Mouse (Mus musculus) intestine, embryonic 16.5 days (tissue): ENCODE results near the gene 5330417C22Rik. TPM values are rescaled to one million over a fixed set of nuclear protein-coding genes. Genes with fewer than 3 reads are reported as not detected.

Experiments
- ATAC-seq: fragments of 200-750 bp; cut with Nextera tagmentation; 2 replicates; pipeline ENCODE4 v1.8.0; 2017; ENCODE audit warnings: moderate TSS enrichment, moderate library complexity
- H3K27ac ChIP-seq: fragments of 300-500 bp; sonication (generic); 2 replicates; pipeline ENCODE4 v1.5.1; 2014; ENCODE audit warnings: mild to moderate bottlenecking, low read length
- H3K27me3 ChIP-seq: fragments of 300-500 bp; sonication (generic); replicated peaks from 2 replicates; pipeline ENCODE4 v1.6.1; 2014; ENCODE audit warnings: low read length, control low read depth, mixed read lengths; ENCODE audit not compliant: control insufficient read depth, insufficient read depth
- H3K36me3 ChIP-seq: fragments of 300-500 bp; sonication (generic); 2 replicates; pipeline ENCODE4 v1.6.1; 2014; ENCODE audit warnings: low read length, control low read depth; ENCODE audit not compliant: control insufficient read depth, insufficient read depth
- H3K4me1 ChIP-seq: fragments of 300-500 bp; sonication (generic); 2 replicates; pipeline ENCODE4 v1.6.1; 2014; ENCODE audit warnings: low read length, control low read depth, mixed read lengths; ENCODE audit not compliant: control insufficient read depth, insufficient read depth
- H3K4me2 ChIP-seq: fragments of 300-500 bp; sonication (generic); 2 replicates; pipeline ENCODE4 v1.6.1; 2014; ENCODE audit warnings: low read depth, low read length, control low read depth
- H3K4me3 ChIP-seq: fragments of 300-500 bp; sonication (generic); 2 replicates; pipeline ENCODE4 v1.5.1; 2014; ENCODE audit warnings: mild to moderate bottlenecking, low read length
- H3K9ac ChIP-seq: fragments of 300-500 bp; sonication (generic); 2 replicates; pipeline ENCODE4 v1.6.1; 2014; ENCODE audit warnings: low read depth, low read length
- H3K9me3 ChIP-seq: fragments of 300-500 bp; sonication (generic); 2 replicates; pipeline ENCODE4 v1.6.1; 2016; ENCODE audit warnings: low read length, control low read depth; ENCODE audit not compliant: control insufficient read depth
- WGBS: fragments of 180-500 bp; shearing (Covaris S2); extraction: QIAGEN DNeasy Blood & Tissue Kit; methylation state at CpG from one replicate; pipeline ENCODE4 v1.1.7; 2014; 5-methylcytosine and 5-hydroxymethylcytosine counted together
- polyA plus RNA-seq: library from polyadenylated mRNA; unstranded; fragments of >200 nt; fragmentation: Nextera tagmentation; extraction: Ambion mirVana; gene quantifications from 2 replicates; pipeline ENCODE4 v1.2.1, GENCODE M21; 2015

Gene 5330417C22Rik
- polyA plus RNA-seq, 1 experiment from 2014 or later: 15.5 TPM

DNA sequence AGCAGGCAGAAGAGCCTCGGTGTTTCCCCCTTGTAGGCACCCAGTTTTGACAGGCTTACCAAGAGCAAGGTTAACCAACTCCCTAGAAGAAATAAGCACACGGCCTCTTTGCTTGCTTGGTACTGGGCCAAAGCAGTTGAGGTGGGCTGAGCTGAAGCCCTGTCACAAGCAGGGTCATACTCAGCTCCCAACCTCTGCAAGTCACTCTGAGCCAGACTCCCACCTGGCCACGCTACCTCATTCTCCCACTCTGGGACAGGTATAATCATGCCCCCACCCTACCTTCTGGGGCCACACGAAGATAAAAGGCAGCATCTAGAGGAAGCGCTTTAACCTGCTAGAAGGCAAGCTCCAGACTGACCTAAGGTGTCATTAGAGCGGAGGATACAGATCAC is 110.7 kb downstream of the 5330417C22Rik start:
- no peaks in the 10 kb centered on the region for H3K27me3 ChIP-seq
- H3K4me2 ChIP-seq: no peak overlapping the region
- H3K36me3 ChIP-seq: peaks cover 23% of the 10 kb centered on the region
- H3K4me1 ChIP-seq: peaks cover 7% of the 10 kb centered on the region
- H3K9ac ChIP-seq: no peak overlapping the region
- WGBS: 79% methylated on average over 6 of the region's 6 CpGs
- no peak overlapping the region for H3K27ac ChIP-seq
- no peak overlapping the region for H3K4me3 ChIP-seq
- no peaks in the 10 kb centered on the region for H3K9me3 ChIP-seq
- no peak for ATAC-seq

DNA sequence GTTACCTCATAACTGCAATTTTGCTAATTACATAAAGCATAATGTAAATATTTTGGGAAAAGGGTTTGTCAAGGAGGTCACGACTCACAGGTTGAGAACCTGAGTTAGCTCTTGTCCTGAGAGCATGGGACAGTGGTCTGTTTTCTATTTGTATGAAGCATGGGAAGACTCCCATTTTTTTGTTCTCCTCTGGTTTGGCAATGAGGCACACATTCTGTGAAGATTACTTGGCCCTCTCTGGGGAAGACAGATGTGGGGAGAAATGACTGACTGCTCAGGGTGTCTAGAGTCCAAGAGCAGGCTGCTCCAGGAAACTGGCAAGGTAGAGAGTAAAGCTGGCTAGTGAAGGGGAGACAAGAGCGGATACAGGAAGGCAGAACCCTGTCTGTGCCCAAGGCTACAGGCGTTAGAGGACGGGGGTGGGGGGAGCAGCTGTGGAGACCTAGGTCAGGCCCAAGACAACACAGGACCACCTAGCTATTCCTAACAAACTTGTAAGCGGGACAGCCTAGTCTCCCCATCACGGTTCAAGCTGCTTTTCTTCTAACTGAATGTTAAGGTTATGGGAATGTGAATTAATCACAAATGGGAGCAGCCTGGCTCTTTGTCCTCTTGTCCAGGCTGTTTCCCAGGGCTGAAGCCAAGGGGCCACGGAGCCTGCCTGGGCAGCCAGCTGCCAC is 111.3 kb downstream of the 5330417C22Rik start:
- Histone ChIP-seq H3K4me3 (no peak overlapping the region), H3K9me3 (no peaks in the 10 kb centered on the region), H3K27ac (no peak overlapping the region), H3K36me3 (peaks cover 23% of the 10 kb centered on the region), H3K27me3 (no peaks in the 10 kb centered on the region), H3K9ac (no peak overlapping the region), H3K4me2 (no peak overlapping the region), H3K4me1 (peaks cover 7% of the 10 kb centered on the region)
- no peak for ATAC-seq
- WGBS: 77% methylated on average over 7 of the region's 7 CpGs

DNA sequence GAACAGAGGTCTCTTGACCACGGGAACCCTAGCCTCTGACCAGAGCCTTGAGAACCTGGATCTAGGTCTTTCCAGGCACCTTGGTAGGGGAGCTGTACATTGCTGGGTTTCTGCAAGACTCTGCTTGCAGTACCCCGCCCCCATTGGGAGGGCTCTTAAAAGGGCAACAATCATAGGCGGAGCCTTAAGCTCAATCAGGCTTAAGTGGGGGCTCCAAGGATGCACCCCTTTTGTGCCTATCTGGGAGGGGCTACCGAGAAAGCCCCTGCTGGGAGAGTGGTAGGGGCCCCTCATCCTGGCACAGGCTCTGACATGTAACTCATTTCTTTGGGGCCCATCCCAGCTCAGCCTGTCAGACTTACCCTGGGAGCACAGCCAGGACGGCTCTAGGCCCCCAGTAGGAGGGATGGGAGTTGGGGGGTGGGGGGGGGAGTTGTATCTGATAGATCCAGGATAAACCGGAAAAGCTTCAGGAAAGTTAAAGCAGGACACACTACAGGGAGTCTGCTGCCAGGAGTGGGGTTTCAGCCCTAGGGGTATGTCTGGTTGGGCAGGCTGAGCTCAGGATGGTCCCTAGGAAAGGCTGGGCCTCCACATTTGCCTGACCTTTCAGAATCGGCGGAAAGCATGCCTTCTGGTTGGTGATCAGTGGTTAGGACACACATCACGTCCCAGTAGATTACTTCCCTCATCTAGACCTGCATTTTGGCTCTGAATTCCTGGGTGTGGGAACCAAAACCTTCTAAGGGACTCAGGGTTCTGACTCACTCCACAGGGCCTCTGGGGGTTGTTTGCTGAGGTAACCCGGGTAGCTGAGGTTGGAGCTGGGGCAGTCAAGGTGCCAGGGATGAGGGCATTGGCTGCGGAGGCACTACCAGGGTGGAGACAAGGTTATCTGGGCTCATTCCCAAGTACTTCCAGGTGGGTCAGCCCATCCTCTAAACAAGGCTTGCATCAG is 112.2 kb downstream of the 5330417C22Rik start:
- ATAC-seq: peak; percentile 69
- H3K4me1 ChIP-seq: peaks cover 7% of the 10 kb centered on the region
- H3K9me3 ChIP-seq: no peaks in the 10 kb centered on the region
- H3K4me2 ChIP-seq: peak overlapping the region; percentile 1; the same call in 1 of the 2 replicates
- no peak overlapping the region for H3K4me3 ChIP-seq
- H3K27me3 ChIP-seq: no peaks in the 10 kb centered on the region
- WGBS: 22% methylated on average over 11 of the region's 11 CpGs
- H3K36me3 ChIP-seq: peaks cover 17% of the 10 kb centered on the region; the same call in 1 of the 2 replicates
- 0 out of 2 replicates have a peak overlapping the region, but pooled peaks have one; percentile 3 for H3K9ac ChIP-seq
- no peak overlapping the region for H3K27ac ChIP-seq

DNA sequence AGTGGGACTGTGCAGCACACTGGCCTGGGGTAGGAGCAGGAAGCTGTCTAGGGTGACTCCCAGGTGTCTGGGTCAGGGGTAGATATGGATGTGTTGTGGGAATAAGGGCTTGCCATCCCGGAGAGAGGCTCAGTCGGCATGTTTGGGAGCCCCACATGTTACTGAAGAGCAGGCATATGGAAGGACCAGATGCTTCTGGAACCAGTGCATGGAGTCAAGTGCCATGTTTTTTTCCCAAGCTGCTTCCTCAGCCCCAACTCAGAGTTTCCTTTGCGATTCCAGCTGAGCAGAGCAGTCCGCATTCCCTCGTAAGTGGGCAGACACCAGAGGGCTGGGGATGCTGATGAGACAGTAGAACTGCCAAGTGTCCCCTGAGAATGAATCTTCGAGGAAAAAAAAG is 113.3 kb downstream of the 5330417C22Rik start:
- no peaks in the 10 kb centered on the region for H3K9me3 ChIP-seq
- H3K4me3 ChIP-seq: no peak overlapping the region
- no peak overlapping the region for H3K4me2 ChIP-seq
- H3K27me3 ChIP-seq: no peaks in the 10 kb centered on the region
- H3K9ac ChIP-seq: no peak overlapping the region
- 42% methylated on average over 6 of the region's 6 CpGs for WGBS
- peaks cover 7% of the 10 kb centered on the region for H3K4me1 ChIP-seq
- 0 out of 2 replicates have a peak, but pooled peaks cover 11% of the 10 kb centered on the region for H3K36me3 ChIP-seq
- no peak overlapping the region for H3K27ac ChIP-seq
- ATAC-seq: no peak

DNA sequence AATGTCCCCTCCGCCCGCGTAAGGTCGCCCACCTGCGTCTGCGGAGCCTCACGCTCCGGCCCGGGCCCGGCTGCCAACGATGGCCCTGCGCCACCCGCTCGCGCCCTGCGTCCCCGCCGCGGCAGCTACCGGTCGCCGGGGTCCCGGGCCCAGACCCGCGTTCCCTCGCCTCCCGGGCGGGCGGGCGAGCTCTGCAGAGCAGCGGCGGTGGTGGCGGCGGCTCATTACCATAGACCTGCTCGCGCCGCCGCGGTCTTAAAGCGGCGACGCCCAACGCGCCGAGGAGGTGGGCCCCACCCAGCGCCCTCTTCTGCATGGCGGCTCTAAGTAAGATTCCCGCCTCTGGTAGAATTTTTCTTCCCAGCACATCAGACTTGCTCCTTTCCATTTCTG is 120.5 kb downstream of the 5330417C22Rik start:
- ATAC-seq: peak; percentile 87
- Histone ChIP-seq H3K4me2 (peak overlapping the region; percentile 100), H3K9ac (peak overlapping the region; percentile 74), H3K27ac (no peak overlapping the region), H3K4me3 (peak overlapping the region; percentile 79), H3K9me3 (peaks cover 12% of the 10 kb centered on the region), H3K27me3 (no peaks in the 10 kb centered on the region), H3K4me1 (peaks cover 4% of the 10 kb centered on the region; the same call in 1 of the 2 replicates), H3K36me3 (peaks cover 7% of the 10 kb centered on the region)
- under 1% methylated on average over 48 of the region's 48 CpGs for WGBS

DNA sequence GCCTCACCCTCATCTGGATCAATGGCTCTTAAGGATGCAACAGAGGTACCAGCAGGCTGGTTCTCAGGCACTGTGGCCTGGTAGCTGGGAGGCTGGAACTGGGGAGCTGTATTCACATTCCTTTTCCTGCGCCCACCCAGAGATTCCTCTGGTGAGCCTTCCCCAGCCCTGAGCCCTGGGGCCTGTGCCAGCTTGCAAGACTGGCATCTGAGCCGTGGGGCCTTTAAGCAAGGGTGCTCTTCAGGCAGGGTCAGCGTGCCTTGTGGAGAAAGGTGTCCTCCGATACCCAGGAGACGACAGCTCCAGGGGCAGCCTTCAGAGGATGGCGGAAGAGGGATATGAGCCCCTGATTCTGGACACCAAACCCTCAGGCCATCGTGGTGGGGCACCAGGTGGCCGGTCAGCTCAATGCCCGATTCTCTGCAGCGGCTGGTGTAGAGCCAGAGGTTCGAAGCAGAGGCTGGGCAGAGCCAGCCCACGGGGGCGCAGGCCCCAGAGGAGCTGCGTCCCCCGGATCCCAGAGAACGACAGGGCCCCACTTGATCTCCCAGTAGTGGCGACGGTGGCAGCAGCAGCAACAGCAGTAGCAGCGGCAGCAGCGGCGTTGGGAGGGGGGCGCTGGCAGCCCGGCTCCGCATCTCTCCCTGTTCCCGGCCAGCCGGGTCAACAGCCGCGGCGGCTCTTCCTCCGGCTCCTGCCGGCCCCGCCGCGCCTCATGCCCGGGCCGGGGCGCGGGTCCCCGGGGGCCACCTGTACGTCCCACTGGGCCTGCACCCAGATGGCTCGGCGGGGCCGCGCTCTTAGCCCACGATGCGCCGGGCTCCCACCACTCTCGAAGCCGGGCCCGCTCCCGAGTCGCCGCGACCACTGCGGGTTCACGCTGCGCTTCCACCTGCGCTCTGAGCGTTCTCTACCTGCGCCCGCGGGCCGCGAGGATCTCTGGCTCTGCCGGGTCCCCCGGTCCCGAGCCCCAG is 121.2 kb downstream of the 5330417C22Rik start, which contains the start of gene Celsr2:
TSS of gene Celsr2 (minus strand) at position 696 of the 974 bp plus-strand sequence.
- Histone ChIP-seq H3K9ac (peak within 1 kb of the TSS; percentile 74), H3K36me3 (peaks cover 7% of the 10 kb centered on the region), H3K27me3 (no peaks in the 10 kb centered on the region), H3K4me3 (peak within 1 kb of the TSS; percentile 79), H3K4me2 (peak within 1 kb of the TSS; percentile 100), H3K9me3 (peaks cover 12% of the 10 kb centered on the region), H3K27ac (no peak within 1 kb of the TSS), H3K4me1 (peaks cover 4% of the 10 kb centered on the region; the same call in 1 of the 2 replicates)
- ATAC-seq: peak; percentile 60
- 7% methylated on average over 61 of the region's 67 CpGs for WGBS

DNA sequence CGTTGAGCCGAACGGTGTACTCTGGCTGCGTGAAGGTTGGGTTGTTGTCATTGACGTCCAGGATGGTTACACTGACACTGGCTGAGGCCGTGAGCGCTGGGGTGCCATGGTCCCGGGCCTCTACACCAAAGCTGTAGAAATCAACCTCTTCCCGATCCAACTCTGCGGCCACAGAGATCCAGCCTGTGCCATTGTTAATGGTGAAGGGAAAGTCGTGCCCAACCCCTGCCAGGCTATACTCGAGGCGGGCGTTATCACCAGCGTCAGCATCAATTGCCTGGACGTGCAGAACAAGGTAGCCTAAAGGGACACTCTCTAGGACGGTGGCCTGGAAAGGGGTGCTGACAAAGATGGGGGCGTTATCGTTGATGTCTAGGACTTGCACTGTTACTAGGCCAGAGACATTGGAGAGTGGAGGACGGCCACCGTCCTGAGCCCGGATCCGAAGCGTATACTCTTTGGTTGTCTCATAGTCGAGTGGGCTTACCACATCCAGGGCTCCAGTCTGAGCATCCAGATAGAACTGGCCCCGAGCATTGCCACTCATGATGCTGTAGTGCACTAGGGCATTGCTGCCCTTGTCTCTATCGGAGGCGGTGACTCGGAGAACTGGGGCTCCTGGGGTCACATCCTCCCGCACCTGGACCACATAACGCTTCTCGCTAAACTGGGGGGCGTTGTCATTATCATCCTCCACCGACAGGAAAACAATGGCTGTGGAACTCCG is 122.5 kb downstream of the 5330417C22Rik start:
- no peak overlapping the region for H3K9ac ChIP-seq
- no peak overlapping the region for H3K27ac ChIP-seq
- H3K9me3 ChIP-seq: peaks cover 12% of the 10 kb centered on the region
- peaks cover 7% of the 10 kb centered on the region for H3K36me3 ChIP-seq
- H3K4me3 ChIP-seq: no peak overlapping the region
- H3K4me2 ChIP-seq: no peak overlapping the region
- peaks cover 4% of the 10 kb centered on the region; the same call in 1 of the 2 replicates for H3K4me1 ChIP-seq
- no peaks in the 10 kb centered on the region for H3K27me3 ChIP-seq
- WGBS: 96% methylated on average over 35 of the region's 35 CpGs
- no peak for ATAC-seq

DNA sequence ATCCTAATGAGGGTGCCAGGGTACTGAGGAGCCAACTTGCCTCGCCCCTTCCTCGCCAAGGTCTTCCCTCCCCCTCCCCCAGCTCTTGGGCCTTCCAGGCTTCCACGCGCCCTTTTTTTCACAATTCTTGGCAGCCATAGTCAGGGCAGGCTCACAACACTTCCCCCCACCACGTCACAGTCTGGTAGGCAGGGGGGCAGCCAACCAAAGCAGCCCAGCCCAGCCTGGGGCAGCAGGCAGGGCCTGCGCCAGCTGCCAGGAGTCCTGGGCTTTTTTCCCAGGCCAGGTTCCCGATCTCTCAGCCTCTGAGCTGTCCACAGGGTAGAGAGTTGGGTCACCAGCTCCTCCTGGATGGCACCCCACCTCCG is 124.6 kb downstream of the 5330417C22Rik start:
- Histone ChIP-seq H3K9ac (peak overlapping the region; percentile 12; the same call in 1 of the 2 replicates), H3K4me1 (peaks cover 4% of the 10 kb centered on the region; the same call in 1 of the 2 replicates), H3K36me3 (peaks cover 7% of the 10 kb centered on the region), H3K4me3 (no peak overlapping the region), H3K9me3 (peaks cover 12% of the 10 kb centered on the region), H3K27me3 (no peaks in the 10 kb centered on the region), H3K4me2 (no peak overlapping the region), H3K27ac (no peak overlapping the region)
- WGBS: 69% methylated on average over 8 of the region's 8 CpGs
- no peak for ATAC-seq
